Mouse (Mus musculus): Measurements from ENCODE around the gene Bcar3. TPM values are rescaled to one million over a fixed set of nuclear protein-coding genes. Genes with fewer than 3 reads are reported as not detected.

Bcar3 gene
- total and polyA plus RNA-seq, 3 experiments, result 47.4 to 61.2 (median 52.0) TPM

GRCm38 (mm10) chr3:122574921-122575320, 281.0 kb downstream of the Bcar3 start:
- H3K4me3 ChIP-seq (replicated peaks in 1 of 3; ENCODE audit: low read depth in 2 of 3, low read length in 2 of 3, poor library complexity in 1 of 3), result no peak overlapping the region
- H3K79me2 ChIP-seq (replicated peaks; ENCODE audit: control insufficient read depth, extremely low read depth, insufficient read depth, poor library complexity, severe bottlenecking), result no peaks in the 10 kb centered on the region
- dilution Hi-C loops (cut with MboI; ENCODE audit: extremely low pct_ligation_motif_present, extremely low pct_unique_long_range_greater_than_20kb, low sequenced_read_pairs), result no loop called here
- H3K4me2 ChIP-seq (ENCODE audit: insufficient read depth, low read depth, poor library complexity, severe bottlenecking), result no peak overlapping the region
- no peak for DNase-seq (ENCODE audit: extremely low read depth)
- in situ Hi-C loops (cut with MboI; ENCODE audit: low pct_ligation_motif_present, low pct_unique_long_range_greater_than_20kb, low sequenced_read_pairs), result no loop called here
- peaks cover 6% of the 10 kb centered on the region for H3K9me3 ChIP-seq (replicated peaks; ENCODE audit: low read length)
- H3K36me3 ChIP-seq (replicated peaks in 1 of 2; ENCODE audit: control insufficient read depth in 1 of 2, insufficient read depth in 1 of 2, low read length in 1 of 2), result no peaks in the 10 kb centered on the region
- H3K27ac ChIP-seq (ENCODE audit: insufficient read depth, low read depth), result no peak overlapping the region
- no peak overlapping the region for H3K9ac ChIP-seq (ENCODE audit: insufficient read depth, low read depth)
- H3K27me3 ChIP-seq (replicated peaks), result no peaks in the 10 kb centered on the region
- peaks cover 3 to 34% of the 10 kb centered on the region in 2 experiments; a peak in 3 of 4 replicates for H3K4me1 ChIP-seq (ENCODE audit: control insufficient read depth in 1 of 2, insufficient read depth in 2 of 2)
- TF ChIP-seq UBTF (IDR thresholded peaks at IDR 0.05; ENCODE audit: low read depth, low read length), result no peak
- no peak for TF ChIP-seq CTCF (conservative IDR thresholded peaks at IDR 0.05 in 1 of 2, IDR thresholded peaks at IDR 0.05 in 1 of 2; ENCODE audit: low read depth in 2 of 2, low read length in 2 of 2)
- no peak for TF ChIP-seq SMC3 (IDR thresholded peaks at IDR 0.05; ENCODE audit: low read depth, low read length)
- TF ChIP-seq BHLHE40 (IDR thresholded peaks at IDR 0.05; ENCODE audit: low read depth, low read length), result no peak
- no peak for TF ChIP-seq IRF4 (IDR thresholded peaks at IDR 0.05; ENCODE audit: low read depth, low read length)

DNA sequence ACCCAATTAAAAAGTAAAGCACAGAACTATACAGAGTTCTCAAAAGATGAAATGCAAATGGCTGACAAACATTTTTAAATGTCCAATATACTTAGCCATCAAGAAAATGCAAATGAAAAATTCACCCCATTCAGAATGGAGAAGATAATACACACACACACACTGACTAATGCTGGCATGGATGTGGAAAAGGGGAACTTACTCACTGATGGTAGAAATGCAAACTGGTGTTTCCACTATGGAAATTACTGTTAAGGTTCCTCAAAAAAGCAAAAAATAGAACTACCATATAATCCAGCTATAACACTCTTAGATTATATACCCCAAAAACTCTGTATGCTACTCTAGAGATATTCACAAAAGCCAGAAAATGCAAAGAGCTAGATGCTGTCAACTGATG, 283.4 kb downstream of the Bcar3 start:
- Histone ChIP-seq H3K9ac (ENCODE audit: insufficient read depth, low read depth) (no peak overlapping the region), H3K36me3 (replicated peaks in 1 of 2; ENCODE audit: control insufficient read depth in 1 of 2, insufficient read depth in 1 of 2, low read length in 1 of 2) (no peaks in the 10 kb centered on the region), H3K27me3 (replicated peaks) (no peaks in the 10 kb centered on the region), H3K9me3 (replicated peaks; ENCODE audit: low read length) (peaks cover 6% of the 10 kb centered on the region), H3K27ac (ENCODE audit: insufficient read depth, low read depth) (no peak overlapping the region), H3K4me3 (replicated peaks in 1 of 3; ENCODE audit: low read depth in 2 of 3, low read length in 2 of 3, poor library complexity in 1 of 3) (no peak overlapping the region), H3K4me1 (ENCODE audit: control insufficient read depth in 1 of 2, insufficient read depth in 2 of 2) (peaks cover 3 to 31% of the 10 kb centered on the region in 2 experiments; a peak in 3 of 4 replicates), H3K4me2 (ENCODE audit: insufficient read depth, low read depth, poor library complexity, severe bottlenecking) (no peak overlapping the region), H3K79me2 (replicated peaks; ENCODE audit: control insufficient read depth, extremely low read depth, insufficient read depth, poor library complexity, severe bottlenecking) (no peaks in the 10 kb centered on the region)
- in situ Hi-C loops (cut with MboI; ENCODE audit: low pct_ligation_motif_present, low pct_unique_long_range_greater_than_20kb, low sequenced_read_pairs) (no loop called here), dilution Hi-C loops (cut with MboI; ENCODE audit: extremely low pct_ligation_motif_present, extremely low pct_unique_long_range_greater_than_20kb, low sequenced_read_pairs) (no loop called here)
- peak; percentile 63 for DNase-seq (ENCODE audit: extremely low read depth)
- TF ChIP-seq JUND (conservative IDR thresholded peaks at IDR 0.05; ENCODE audit: low read depth, low read length) (0 out of 2 replicates have a peak, but pooled peaks have one; percentile 31), EP300 (IDR thresholded peaks at IDR 0.05; ENCODE audit: low read length) (peak; percentile 75), TCF12 (IDR thresholded peaks at IDR 0.05; ENCODE audit: low read depth, low read length) (no peak), MEF2A (IDR thresholded peaks at IDR 0.05; ENCODE audit: borderline replicate concordance, low read depth, low read length) (0 out of 2 replicates have a peak, but pooled peaks have one; percentile 27), USF2 (conservative IDR thresholded peaks at IDR 0.05; ENCODE audit: low read depth, low read length) (no peak), MAX (IDR thresholded peaks at IDR 0.05; ENCODE audit: low read length) (no peak), TBP (conservative IDR thresholded peaks at IDR 0.05; ENCODE audit: low read depth, low read length) (no peak), SMC3 (IDR thresholded peaks at IDR 0.05; ENCODE audit: low read depth, low read length) (no peak), POLR2A (IDR thresholded peaks at IDR 0.05; ENCODE audit: low read depth, low read length) (no peak), CHD2 (IDR thresholded peaks at IDR 0.05; ENCODE audit: low read length) (no peak), GABPA (IDR thresholded peaks at IDR 0.05; ENCODE audit: insufficient replicate concordance, low read depth, low read length) (no peak), KAT2A (IDR thresholded peaks at IDR 0.05; ENCODE audit: insufficient replicate concordance, low read length) (no peak), ELF1 (IDR thresholded peaks at IDR 0.05; ENCODE audit: low read depth, low read length) (no peak), SIN3A (IDR thresholded peaks at IDR 0.05; ENCODE audit: low read length) (no peak), E2F4 (IDR thresholded peaks at IDR 0.05; ENCODE audit: insufficient replicate concordance, low read depth, low read length) (no peak), ZMIZ1 (IDR thresholded peaks at IDR 0.05; ENCODE audit: low read depth, low read length) (no peak), PAX5 (IDR thresholded peaks at IDR 0.05; ENCODE audit: low read length) (no peak), JUN (IDR thresholded peaks at IDR 0.05; ENCODE audit: insufficient read depth, low read depth, low read length) (no peak; the same call in 1 of the 2 replicates), HCFC1 (IDR thresholded peaks at IDR 0.05; ENCODE audit: low read depth, low read length) (no peak)

Other genes with a start within 250 kb of the Bcar3 start
- gene Abca4, start 249.7 kb upstream of the Bcar3 start, total RNA-seq (2012; rRNA removed), result 0.34 and 0.55 TPM in 2 replicates
- 0.46 and 0.82 TPM in 2 replicates for gene Abca4, start 249.7 kb upstream of the Bcar3 start, total RNA-seq (2014; rRNA removed)
- gene Abca4, start 249.7 kb upstream of the Bcar3 start, polyA plus RNA-seq (2012; ENCODE audit: insufficient read length, low read depth), result 0.57 and 0.78 TPM in 2 replicates
- 26.1 and 38.4 TPM in 2 replicates for gene Gclm, start 48.6 kb upstream of the Bcar3 start, total RNA-seq (2012; rRNA removed)
- 195 and 214 TPM in 2 replicates for gene Gclm, start 48.6 kb upstream of the Bcar3 start, total RNA-seq (2014; rRNA removed)
- gene Gclm, start 48.6 kb upstream of the Bcar3 start, polyA plus RNA-seq (2012; ENCODE audit: insufficient read length, low read depth), result 85.4 and 108 TPM in 2 replicates
- 41.9 and 62.3 TPM in 2 replicates for gene Dnttip2, start 19.7 kb upstream of the Bcar3 start, total RNA-seq (2012; rRNA removed)
- gene Dnttip2, start 19.7 kb upstream of the Bcar3 start, total RNA-seq (2014; rRNA removed), result 65.2 and 72.7 TPM in 2 replicates
- 121 and 141 TPM in 2 replicates for gene Dnttip2, start 19.7 kb upstream of the Bcar3 start, polyA plus RNA-seq (2012; ENCODE audit: insufficient read length, low read depth)